Mouse (Mus musculus) limb, embryonic 14.5 days (tissue): Measurements from ENCODE around the gene Dcst2. TPM values are rescaled to one million over a fixed set of nuclear protein-coding genes. Genes with fewer than 3 reads are reported as not detected.

Experiments used
- ATAC-seq: fragments of 200-750 bp; cut with Nextera tagmentation; 2 replicates; pipeline ENCODE4 v1.8.0; 2017; ENCODE audit warnings: low read depth, moderate number of reproducible peaks, moderate TSS enrichment; ENCODE audit not compliant: low FRiP score
- DNase-seq: peaks from one replicate; pipeline ENCODE4 v3.0.0-alpha.2; 2015; ENCODE audit warnings: low spot score
- H3K27ac ChIP-seq: fragments of 300-500 bp; sonication (generic); replicated peaks from 2 replicates; pipeline ENCODE4 v1.5.1; 2014; ENCODE audit warnings: low read depth, mild to moderate bottlenecking, low read length, moderate library complexity, mixed read lengths
- H3K27me3 ChIP-seq: fragments of 300-500 bp; sonication (generic); 2 replicates; pipeline ENCODE4 v1.6.1; 2014; ENCODE audit warnings: low read length, mixed read lengths; ENCODE audit not compliant: control insufficient read depth, insufficient read depth
- H3K36me3 ChIP-seq: fragments of 300-500 bp; sonication (generic); 2 replicates; pipeline ENCODE4 v1.6.1; 2014; ENCODE audit warnings: mild to moderate bottlenecking, low read length, moderate library complexity, mixed read lengths; ENCODE audit not compliant: control insufficient read depth, insufficient read depth
- H3K4me1 ChIP-seq: fragments of 300-500 bp; sonication (generic); 2 replicates; pipeline ENCODE4 v1.6.1; 2014; ENCODE audit warnings: antibody characterized with exemption, low read length, mixed read lengths; ENCODE audit not compliant: control insufficient read depth, insufficient read depth
- H3K4me2 ChIP-seq: fragments of 300-500 bp; sonication (generic); replicated peaks from 2 replicates; pipeline ENCODE4 v1.6.1; 2014; ENCODE audit warnings: low read depth, mild to moderate bottlenecking, low read length, moderate library complexity; ENCODE audit not compliant: severe bottlenecking
- H3K4me3 ChIP-seq: fragments of 300-500 bp; sonication (generic); replicated peaks from 2 replicates; pipeline ENCODE4 v1.5.1; 2014; ENCODE audit warnings: low read length
- H3K9ac ChIP-seq: fragments of 300-500 bp; sonication (generic); 2 replicates; pipeline ENCODE4 v1.6.1; 2014; ENCODE audit warnings: mild to moderate bottlenecking, low read depth, low read length, moderate library complexity; ENCODE audit not compliant: severe bottlenecking
- H3K9me3 ChIP-seq: fragments of 300-500 bp; sonication (generic); 2 replicates; pipeline ENCODE4 v1.6.1; 2016; ENCODE audit warnings: low read length; ENCODE audit not compliant: control insufficient read depth
- POLR2A ChIP-seq: fragments of 200-500 bp; IDR thresholded peaks from 2 replicates; pipeline ENCODE4 v1.8.0; 2012; ENCODE audit warnings: inconsistent platforms, mild to moderate bottlenecking, moderate library complexity, borderline replicate concordance; ENCODE audit not compliant: insufficient read depth, insufficient read length; ENCODE audit errors: extremely low read depth
- WGBS: fragments of 180-500 bp; shearing (Covaris S2); extraction: QIAGEN DNeasy Blood & Tissue Kit; methylation state at CpG from one replicate; pipeline ENCODE4 v1.1.7; 2014; 5-methylcytosine and 5-hydroxymethylcytosine counted together
- polyA plus RNA-seq, 2 experiments: library from polyadenylated mRNA; depleted of rRNA in 1 of 2; stranded (reverse) in 1 of 2; unstranded in 1 of 2; fragments of >200 nt; fragmentation: Nextera tagmentation in 1 of 2; extraction: Ambion mirVana in 1 of 2; gene quantifications; 2 replicates each; pipeline versions ENCODE4 v1.2.1 to v1.2.3; 2012 to 2014

Dcst2 gene
- polyA plus RNA-seq, 2 experiments, result 0.26 to 0.63 TPM

- Histone ChIP-seq H3K4me3 (no peak within 1 kb of the TSS), H3K4me2 (no peak within 1 kb of the TSS), H3K27me3 (no peaks in the 10 kb centered on the region), H3K4me1 (no peaks in the 10 kb centered on the region), H3K9ac (0 out of 2 replicates have a peak within 1 kb of the TSS, but pooled peaks have one; percentile 7), H3K27ac (no peak within 1 kb of the TSS), H3K9me3 (no peaks in the 10 kb centered on the region), H3K36me3 (no peaks in the 10 kb centered on the region)
- DNase-seq (no peak), ATAC-seq (no peak)
- WGBS, result 90% methylated on average over 11 of the region's 11 CpGs
- no peak for TF ChIP-seq POLR2A
Measured at GRCm38 (mm10) chr3:89365153-89365485, 3.3 kb downstream of the Dcst2 start, which contains the start of gene Dcst1. TSS of gene Dcst1 (minus strand) at chr3:89365253.

- Histone ChIP-seq H3K4me1 (no peaks in the 10 kb centered on the region), H3K36me3 (no peaks in the 10 kb centered on the region), H3K27ac (no peak overlapping the region), H3K4me2 (no peak overlapping the region), H3K27me3 (no peaks in the 10 kb centered on the region), H3K9me3 (no peaks in the 10 kb centered on the region), H3K4me3 (no peak overlapping the region), H3K9ac (0 out of 2 replicates have a peak overlapping the region, but pooled peaks have one; percentile 7)
- 66% methylated on average over 20 of the region's 20 CpGs for WGBS
- TF ChIP-seq POLR2A, result no peak
- DNase-seq, result no peak
- ATAC-seq, result no peak
Measured at GRCm38 (mm10) chr3:89365486-89366414, 4.0 kb downstream of the Dcst2 start.

GRCm38 (mm10) chr3:89367338-89367737, 5.6 kb downstream of the Dcst2 start:
- H3K4me3 ChIP-seq, result no peak overlapping the region
- H3K9ac ChIP-seq, result no peak overlapping the region
- no peak overlapping the region for H3K27ac ChIP-seq
- H3K4me2 ChIP-seq, result no peak overlapping the region
- H3K4me1 ChIP-seq, result no peaks in the 10 kb centered on the region
- ATAC-seq (no peak), DNase-seq (no peak)
- no peaks in the 10 kb centered on the region for H3K27me3 ChIP-seq
- no peak for TF ChIP-seq POLR2A
- no peaks in the 10 kb centered on the region for H3K9me3 ChIP-seq
- H3K36me3 ChIP-seq, result no peaks in the 10 kb centered on the region
- 50% methylated on average over 11 of the region's 11 CpGs for WGBS

GRCm38 (mm10) chr3:89373581-89374231, 11.9 kb downstream of the Dcst2 start:
- ATAC-seq (no peak), DNase-seq (no peak)
- no peak overlapping the region for H3K27ac ChIP-seq
- no peak overlapping the region for H3K9ac ChIP-seq
- peaks cover 6% of the 10 kb centered on the region for H3K4me1 ChIP-seq
- no peak overlapping the region for H3K4me3 ChIP-seq
- H3K9me3 ChIP-seq, result no peaks in the 10 kb centered on the region
- H3K4me2 ChIP-seq, result no peak overlapping the region
- no peak for TF ChIP-seq POLR2A
- H3K27me3 ChIP-seq, result no peaks in the 10 kb centered on the region
- no peaks in the 10 kb centered on the region for H3K36me3 ChIP-seq
- 44% methylated on average over 5 of the region's 5 CpGs for WGBS

- DNase-seq (no peak), ATAC-seq (0 out of 2 replicates have a peak, but pooled peaks have one; percentile 1)
- TF ChIP-seq POLR2A, result no peak
- Histone ChIP-seq H3K36me3 (no peaks in the 10 kb centered on the region), H3K27ac (no peak overlapping the region), H3K27me3 (no peaks in the 10 kb centered on the region), H3K4me3 (peak overlapping the region; percentile 41; the same call in 1 of the 2 replicates), H3K4me2 (peak overlapping the region; percentile 65), H3K9me3 (no peaks in the 10 kb centered on the region), H3K9ac (peak overlapping the region; percentile 57; the same call in 1 of the 2 replicates), H3K4me1 (peaks cover 10% of the 10 kb centered on the region)
- 67% methylated on average over 4 of the region's 4 CpGs for WGBS
Measured at GRCm38 (mm10) chr3:89377831-89378230, 16.1 kb downstream of the Dcst2 start.
